Mouse (Mus musculus) MEL (cell line): ENCODE results near the gene Gid4.

ENCODE experiments used
- EP300 ChIP-seq, 2 experiments: IDR thresholded peaks; 2 replicates each; pipeline ENCODE4 v1.6.1; 2011; ENCODE audit warnings: improper control_type of control experiment in 2 of 2, low read length in 2 of 2, low read depth in 1 of 2, mild to moderate bottlenecking in 1 of 2
- KAT2A ChIP-seq: conservative IDR thresholded peaks from 2 replicates; pipeline ENCODE4 v1.6.1; 2012; ENCODE audit warnings: low read depth, low read length, improper control_type of control experiment, inconsistent platforms
- MAX ChIP-seq: IDR thresholded peaks from 2 replicates; pipeline ENCODE4 v1.6.1; 2011; ENCODE audit warnings: low read length, improper control_type of control experiment
- MAZ ChIP-seq: IDR thresholded peaks from 2 replicates; pipeline ENCODE4 v1.6.1; 2012; ENCODE audit warnings: low read depth, mild to moderate bottlenecking, inconsistent platforms, low read length, improper control_type of control experiment
- ZNF384 ChIP-seq: IDR thresholded peaks from 2 replicates; pipeline ENCODE4 v1.6.1; 2012; ENCODE audit warnings: low read depth, mild to moderate bottlenecking, inconsistent platforms, low read length, improper control_type of control experiment

DNA sequence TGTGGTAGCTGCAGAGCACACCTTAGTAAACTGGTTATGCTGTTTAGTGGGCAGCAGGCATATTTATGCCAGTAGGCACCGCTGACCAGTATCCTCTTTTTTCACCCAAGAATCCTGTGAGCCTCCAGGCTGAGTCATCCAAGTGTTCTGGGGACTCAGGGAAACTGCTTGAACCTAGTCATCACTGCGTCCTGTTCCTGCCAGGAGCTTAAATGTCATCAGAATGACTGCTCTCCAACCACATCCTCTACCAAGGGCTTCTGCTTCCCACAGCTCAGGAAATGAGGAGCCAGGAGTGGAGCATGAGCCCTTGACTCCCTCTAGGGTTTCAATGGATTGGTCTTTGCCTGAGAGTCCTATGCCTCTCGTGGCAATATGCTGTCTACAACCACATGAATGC lies 19.7 kb downstream of the Gid4 start:
- TF ChIP-seq KAT2A = no peak
- TF ChIP-seq ZNF384 = no peak
- TF ChIP-seq MAZ = no peak
- no peak for TF ChIP-seq MAX
- no peak for TF ChIP-seq EP300 (IDR thresholded peaks at IDR 0.05; ENCODE audit: low read depth in 1 of 2, low read length in 2 of 2)
